Mouse (Mus musculus) E14TG2a.4 (cell line): ENCODE measurements around the gene Ccdc103.

ENCODE experiments used
- H3K27me3 ChIP-seq: 2 replicates; pipeline ENCODE4 v1.6.1; 2014; ENCODE audit warnings: low read length, control low read depth; ENCODE audit not compliant: insufficient read depth
- H3K36me3 ChIP-seq: 2 replicates; pipeline ENCODE4 v1.6.1; 2014; ENCODE audit warnings: low read length, control low read depth; ENCODE audit not compliant: insufficient read depth
- H3K4me1 ChIP-seq: replicated peaks from 2 replicates; pipeline ENCODE4 v1.6.1; 2014; ENCODE audit warnings: low read depth, low read length, control low read depth
- H3K4me3 ChIP-seq: replicated peaks from 2 replicates; pipeline ENCODE4 v1.5.1; 2014; ENCODE audit warnings: mild to moderate bottlenecking, low read length
- H3K9me3 ChIP-seq: 2 replicates; pipeline ENCODE4 v1.6.1; 2014; ENCODE audit warnings: low read length, control low read depth
- CTCF ChIP-seq: conservative IDR thresholded peaks from 2 replicates; pipeline ENCODE4 v1.5.1; 2014; ENCODE audit warnings: low read length
- NANOG ChIP-seq: IDR thresholded peaks from 2 replicates; pipeline ENCODE4 v1.6.1; 2014; ENCODE audit warnings: borderline replicate concordance, low read length, mixed read lengths
- POU5F1 ChIP-seq: IDR thresholded peaks from 2 replicates; pipeline ENCODE4 v1.6.1; 2014; ENCODE audit warnings: low read length, borderline replicate concordance

The Ccdc103 gene

DNA sequence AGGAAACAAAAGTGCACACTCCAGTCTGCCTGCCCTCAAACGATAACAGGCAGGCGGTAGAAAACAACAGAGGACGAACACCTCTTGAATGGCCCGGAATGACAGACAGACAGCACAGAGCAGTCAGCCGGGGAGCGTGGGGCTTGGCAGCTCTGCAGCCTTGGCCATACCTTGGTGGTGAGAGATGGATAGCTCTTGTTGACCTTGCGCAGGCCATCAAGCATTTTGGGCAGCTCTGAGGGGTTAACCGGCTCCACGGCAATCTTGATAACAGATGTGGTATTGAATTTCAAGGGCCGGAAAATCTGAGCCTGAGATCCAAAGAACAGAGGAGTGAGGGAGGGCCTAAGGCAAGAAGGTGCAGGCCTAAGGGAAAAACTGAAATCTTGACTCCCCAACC, 35.1 kb upstream of the Ccdc103 start:
- H3K4me3 ChIP-seq: no peak overlapping the region
- H3K9me3 ChIP-seq: no peaks in the 10 kb centered on the region
- no peaks in the 10 kb centered on the region for H3K27me3 ChIP-seq
- peaks cover 100% of the 10 kb centered on the region for H3K36me3 ChIP-seq
- TF ChIP-seq CTCF (no peak), POU5F1 (no peak), NANOG (no peak)
- peaks cover 6% of the 10 kb centered on the region for H3K4me1 ChIP-seq

- peaks cover 99% of the 10 kb centered on the region for H3K36me3 ChIP-seq
- no peaks in the 10 kb centered on the region for H3K9me3 ChIP-seq
- TF ChIP-seq CTCF (peak; percentile 70), POU5F1 (no peak)
- H3K4me3 ChIP-seq: no peak overlapping the region
- peaks cover 6% of the 10 kb centered on the region for H3K4me1 ChIP-seq
- no peaks in the 10 kb centered on the region for H3K27me3 ChIP-seq
Measured at GRCm38 (mm10) chr11:102851883-102852282, 29.1 kb upstream of the Ccdc103 start.

DNA sequence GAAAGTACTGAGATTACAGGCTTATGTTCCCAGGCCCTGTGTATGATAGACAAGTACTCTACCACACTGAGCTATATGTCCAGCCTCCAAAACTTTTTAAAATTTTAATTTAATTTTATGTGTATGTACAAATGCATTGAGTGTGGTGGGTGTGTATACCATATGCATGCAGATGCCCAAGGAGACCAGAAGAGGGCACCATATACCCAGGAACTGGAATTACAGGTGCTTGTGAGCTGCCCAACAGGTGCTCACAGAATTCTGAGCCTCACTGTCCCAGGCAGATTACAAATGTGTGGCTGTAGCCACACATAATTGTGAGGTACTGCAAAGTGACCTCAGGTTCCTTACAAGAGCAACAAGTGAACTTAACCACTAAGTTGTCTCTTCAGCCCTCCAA, 27.2 kb upstream of the Ccdc103 start:
- H3K4me1 ChIP-seq: peaks cover 5% of the 10 kb centered on the region
- H3K9me3 ChIP-seq: no peaks in the 10 kb centered on the region
- peaks cover 99% of the 10 kb centered on the region for H3K36me3 ChIP-seq
- peak; percentile 75 for TF ChIP-seq CTCF
- TF ChIP-seq NANOG: no peak
- H3K4me3 ChIP-seq: no peak overlapping the region
- no peaks in the 10 kb centered on the region for H3K27me3 ChIP-seq

- Histone ChIP-seq H3K27me3 (no peaks in the 10 kb centered on the region), H3K4me3 (no peak overlapping the region), H3K9me3 (no peaks in the 10 kb centered on the region), H3K36me3 (peaks cover 99% of the 10 kb centered on the region), H3K4me1 (no peaks in the 10 kb centered on the region; the same call in 1 of the 2 replicates)
- TF ChIP-seq POU5F1: no peak
- no peak for TF ChIP-seq NANOG
- no peak for TF ChIP-seq CTCF
Measured at GRCm38 (mm10) chr11:102855941-102856340, 25.1 kb upstream of the Ccdc103 start.

DNA sequence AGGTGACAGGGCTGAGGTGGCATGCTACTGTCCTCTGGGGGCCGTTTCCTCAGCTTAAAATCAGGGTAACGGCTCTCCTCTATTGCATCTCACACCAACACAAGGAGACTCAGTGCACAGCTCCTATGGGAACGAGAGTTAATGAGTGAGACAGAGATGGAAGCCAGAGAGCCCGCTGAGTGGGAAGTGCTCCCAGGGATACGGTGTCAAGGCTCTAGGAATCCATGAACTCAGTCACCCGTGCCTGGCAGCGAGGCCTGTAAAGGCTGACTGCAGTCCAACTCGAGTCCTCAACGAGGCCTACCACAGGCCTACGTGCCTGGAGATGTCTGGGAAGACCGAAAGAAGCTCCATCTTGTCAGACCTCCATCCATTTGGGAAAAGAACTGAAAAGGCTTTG, 22.1 kb upstream of the Ccdc103 start:
- no peaks in the 10 kb centered on the region for H3K27me3 ChIP-seq
- H3K4me3 ChIP-seq: no peak overlapping the region
- no peaks in the 10 kb centered on the region for H3K4me1 ChIP-seq

DNA sequence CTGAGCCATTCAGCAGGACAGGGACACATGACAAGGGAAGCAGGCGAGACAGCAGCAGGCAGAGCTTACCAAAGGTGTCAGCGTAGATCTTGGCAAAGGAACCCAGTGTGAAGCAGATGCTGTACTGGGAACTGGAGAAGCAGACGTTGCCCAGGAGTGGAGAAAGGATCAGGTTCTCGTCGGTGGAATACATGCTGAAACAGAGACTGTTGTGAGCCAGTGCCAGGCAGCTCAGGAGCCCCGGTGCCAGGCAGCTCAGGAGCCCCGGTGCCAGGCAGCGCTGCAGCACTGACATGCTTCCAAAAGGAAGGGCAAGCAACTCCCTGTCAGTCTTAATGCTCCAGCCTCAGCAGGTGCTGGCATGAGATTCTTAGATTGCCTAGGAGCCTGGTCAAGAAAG, 21.1 kb upstream of the Ccdc103 start:
- Histone ChIP-seq H3K9me3 (no peaks in the 10 kb centered on the region), H3K27me3 (no peaks in the 10 kb centered on the region), H3K36me3 (peaks cover 99% of the 10 kb centered on the region), H3K4me3 (no peak overlapping the region), H3K4me1 (no peaks in the 10 kb centered on the region)
- no peak for TF ChIP-seq NANOG

More for the DNA sequence above, 22.1 kb upstream of the Ccdc103 start:
- Histone ChIP-seq H3K9me3 (no peaks in the 10 kb centered on the region), H3K36me3 (peaks cover 98% of the 10 kb centered on the region)
- no peak for TF ChIP-seq CTCF
- no peak for TF ChIP-seq POU5F1
- no peak for TF ChIP-seq NANOG

DNA sequence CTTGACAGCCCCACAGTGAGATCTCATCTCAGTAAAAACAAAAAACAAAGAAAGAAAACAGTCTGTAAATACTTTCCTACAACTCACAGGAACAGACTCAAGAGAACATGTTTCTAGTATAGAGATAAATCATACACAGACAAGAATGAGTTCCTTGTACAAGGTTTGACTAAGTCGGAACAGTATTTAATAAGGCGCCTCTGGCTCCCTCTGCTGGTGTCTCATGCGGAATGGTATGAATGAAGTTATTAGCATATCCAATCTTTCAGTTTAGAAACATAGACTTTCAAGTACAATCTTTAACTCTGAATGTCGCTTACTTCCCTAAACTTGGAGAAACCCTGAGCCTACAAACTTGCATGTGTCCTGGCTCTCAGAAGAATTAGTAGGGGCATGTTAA, 16.7 kb upstream of the Ccdc103 start:
- Histone ChIP-seq H3K36me3 (peaks cover 98% of the 10 kb centered on the region), H3K27me3 (no peaks in the 10 kb centered on the region), H3K9me3 (no peaks in the 10 kb centered on the region), H3K4me1 (no peaks in the 10 kb centered on the region), H3K4me3 (no peak overlapping the region)
- TF ChIP-seq POU5F1 (no peak), CTCF (peak; percentile 38)

- Histone ChIP-seq H3K9me3 (no peaks in the 10 kb centered on the region), H3K4me3 (no peak overlapping the region), H3K27me3 (no peaks in the 10 kb centered on the region), H3K36me3 (peaks cover 80% of the 10 kb centered on the region), H3K4me1 (peaks cover 13% of the 10 kb centered on the region)
- TF ChIP-seq POU5F1: no peak
- no peak for TF ChIP-seq CTCF
- TF ChIP-seq NANOG: no peak
Measured at GRCm38 (mm10) chr11:102874801-102875334, 6.1 kb upstream of the Ccdc103 start.

DNA sequence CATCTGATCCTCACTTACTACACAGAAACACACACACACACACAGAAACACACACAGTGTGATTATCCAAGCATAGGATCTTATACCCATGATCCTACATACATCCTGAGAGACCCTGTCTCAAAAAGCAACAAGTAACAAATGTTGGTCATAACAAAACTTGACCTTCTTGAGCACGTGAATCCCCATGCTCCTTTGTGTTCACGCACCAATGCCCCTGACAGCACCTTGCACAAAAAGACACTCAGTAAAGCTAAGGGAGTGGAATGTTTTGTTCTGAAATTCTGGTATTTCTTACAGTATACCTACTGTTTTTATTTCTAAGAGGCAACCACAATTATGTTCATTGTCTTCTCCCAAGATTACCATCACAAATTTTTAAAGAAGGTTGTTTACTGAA, 1.4 kb upstream of the Ccdc103 start:
- Histone ChIP-seq H3K27me3 (peaks cover 13% of the 10 kb centered on the region), H3K4me3 (peak overlapping the region; percentile 95), H3K9me3 (no peaks in the 10 kb centered on the region), H3K36me3 (peaks cover 38% of the 10 kb centered on the region), H3K4me1 (peaks cover 23% of the 10 kb centered on the region)
- TF ChIP-seq POU5F1 (no peak), NANOG (no peak), CTCF (no peak)
